ENCODE assay signal across 8 mouse cellular contexts in genomic region chr17:70873778-70874124, GRCm38 (mm10). TPM values are rescaled to one million over a fixed set of nuclear protein-coding genes. Genes with fewer than 3 reads are reported as not detected.
DNase-seq lines count a peak whose midpoint lies in the region; ATAC-seq and TF ChIP-seq lines count a peak whose summit lies in the region.

No protein-coding gene starts in this region.

- TF ChIP-seq CTCF in forebrain, postnatal 0 days (IDR thresholded peaks at IDR 0.05; ENCODE audit: low read depth): peak; percentile 9; the same call in 1 of the 2 replicates
- no peak for TF ChIP-seq CTCF in liver, postnatal 0 days (IDR thresholded peaks at IDR 0.05; ENCODE audit: low read depth)

- H3K27me3 ChIP-seq in heart, embryonic 11.5 days (ENCODE audit: control insufficient read depth, insufficient read depth, low read length): no peaks in the 10 kb centered on the region
- no peaks in the 10 kb centered on the region for H3K27me3 ChIP-seq in forebrain, postnatal 0 days (ENCODE audit: insufficient read depth, low read length)
- no peaks in the 10 kb centered on the region for H3K27me3 ChIP-seq in liver, postnatal 0 days (ENCODE audit: insufficient read depth, low read length)

- H3K4me3 ChIP-seq in heart, embryonic 11.5 days (ENCODE audit: low read depth, low read length): peak overlapping the region; percentile 13; the same call in 1 of the 2 replicates
- peak overlapping the region; percentile 31 for H3K4me3 ChIP-seq in forebrain, postnatal 0 days (ENCODE audit: low read depth, low read length)
- H3K4me3 ChIP-seq in liver, postnatal 0 days (ENCODE audit: low read depth, low read length): peak overlapping the region; percentile 31

- no peak overlapping the region for H3K27ac ChIP-seq in heart, embryonic 11.5 days (ENCODE audit: low read depth, low read length)
- no peak overlapping the region for H3K27ac ChIP-seq in forebrain, postnatal 0 days (ENCODE audit: low read depth, low read length)
- peak overlapping the region; percentile 31 for H3K27ac ChIP-seq in liver, postnatal 0 days (ENCODE audit: low read depth)

- no peak overlapping the region for H3K9ac ChIP-seq in heart, embryonic 11.5 days (ENCODE audit: low read depth, low read length)
- H3K9ac ChIP-seq in forebrain, postnatal 0 days: peak overlapping the region; percentile 34; the same call in 1 of the 2 replicates
- H3K9ac ChIP-seq in liver, postnatal 0 days (replicated peaks): no peak overlapping the region

- H3K4me1 ChIP-seq in heart, embryonic 11.5 days (ENCODE audit: control insufficient read depth, insufficient read depth, low read length): peaks cover 6% of the 10 kb centered on the region; the same call in 1 of the 2 replicates
- peaks cover 3% of the 10 kb centered on the region; the same call in 1 of the 2 replicates for H3K4me1 ChIP-seq in forebrain, postnatal 0 days (ENCODE audit: insufficient read depth)
- 0 out of 2 replicates have a peak, but pooled peaks cover 13% of the 10 kb centered on the region for H3K4me1 ChIP-seq in liver, postnatal 0 days (ENCODE audit: insufficient read depth)

- no peaks in the 10 kb centered on the region for H3K36me3 ChIP-seq in heart, embryonic 11.5 days (ENCODE audit: control insufficient read depth, insufficient read depth, low read length)
- H3K36me3 ChIP-seq in forebrain, postnatal 0 days (ENCODE audit: insufficient read depth): no peaks in the 10 kb centered on the region
- H3K36me3 ChIP-seq in liver, postnatal 0 days (replicated peaks; ENCODE audit: insufficient read depth, low read length): no peaks in the 10 kb centered on the region

- 43% methylated on average over 7 of the region's 7 CpGs for WGBS in heart, embryonic 11.5 days (ENCODE audit: insufficient replicate concordance)
- 28% methylated on average over 7 of the region's 7 CpGs for WGBS in forebrain, postnatal 0 days
- 45% methylated on average over 7 of the region's 7 CpGs for WGBS in liver, postnatal 0 days (ENCODE audit: insufficient replicate concordance)

- H3K4me2 ChIP-seq in heart, embryonic 11.5 days: peak overlapping the region; percentile 51
- peak overlapping the region; percentile 60 for H3K4me2 ChIP-seq in forebrain, postnatal 0 days (ENCODE audit: low read depth)
- H3K4me2 ChIP-seq in liver, postnatal 0 days (ENCODE audit: low read depth, low read length): peak overlapping the region; percentile 63

- DNase-seq in heart, adult 11 months: no peak
- DNase-seq in ES-CJ7 (ENCODE audit: low read depth, low spot score) (peak; percentile 82), MN1 (ENCODE audit: low spot score) (no peak)
- no peak for DNase-seq in forebrain, postnatal 0 days
- DNase-seq in liver, postnatal 0 days: no peak
- DNase-seq in urinary bladder, adult 2 months (ENCODE audit: low spot score): no peak
- no peak for DNase-seq in gastrocnemius, postnatal 36 days

- no peaks in the 10 kb centered on the region for H3K9me3 ChIP-seq in heart, embryonic 11.5 days (replicated peaks; ENCODE audit: control insufficient read depth, low read length)
- H3K9me3 ChIP-seq in forebrain, postnatal 0 days (ENCODE audit: low read length): no peaks in the 10 kb centered on the region
- H3K9me3 ChIP-seq in liver, postnatal 0 days (ENCODE audit: low read length): no peaks in the 10 kb centered on the region

- intact Hi-C loops in gastrocnemius, postnatal 36 days (cut with DNase I): no loop called here

- no peak for ATAC-seq in heart, embryonic 11.5 days (replicated peaks; ENCODE audit: insufficient number of reproducible peaks, low FRiP score, low TSS enrichment)
- ATAC-seq in forebrain, postnatal 0 days: no peak
- ATAC-seq in liver, postnatal 0 days: peak; percentile 70

- no peak for TF ChIP-seq EP300 in liver, postnatal 0 days (IDR thresholded peaks at IDR 0.05; ENCODE audit: low read depth)

RNA-seq across cellular contexts. Expression of gene Tgif1, which starts 20.4 kb away (rescaled TPM):
- polyA plus RNA-seq in heart, embryonic 11.5 days (2014; fragmentation: Nextera tagmentation; extraction: Ambion mirVana): 27.1 and 31.5 TPM in 2 replicates
- 3.0 and 3.5 TPM in 2 replicates for total RNA-seq in forebrain, postnatal 0 days (2014; rRNA removed)
- 4.4 and 5.2 TPM in 2 replicates for polyA plus RNA-seq in forebrain, postnatal 0 days (2015; fragmentation: Nextera tagmentation; extraction: Ambion mirVana)
- polyA plus RNA-seq in liver, postnatal 0 days (2015; fragmentation: Nextera tagmentation; extraction: Ambion mirVana): 12.6 and 16.4 TPM in 2 replicates
- 77.2 and 79.5 TPM in 2 replicates for polyA plus RNA-seq in urinary bladder, adult 2 months (2012; rRNA removed)
- 1 to 10 TPM; 5.8 to 6.0 TPM for total RNA-seq in gastrocnemius, postnatal 36 days (2021)
